Mouse (Mus musculus) thymus, postnatal 10 days (tissue): Measurements from ENCODE around the gene Olfr190.
"Not testable (repeated sequence)": the region's sequence is repeated elsewhere in the genome, so short reads cannot be mapped to it uniquely, and the experiment has no call there.

Experiments
- DNase-seq, 2 experiments: peaks; one replicate each; pipeline ENCODE4 v3.0.0; 2021; ENCODE audit warnings: low spot score in 2 of 2

Gene Olfr190

GRCm38 (mm10) chr16:59077905-59078304, at the start of gene Olfr190:
TSS of gene Olfr190 (minus strand) at chr16:59078005.
- DNase-seq: no peak

GRCm38 (mm10) chr16:59120969-59121368, 43.2 kb upstream of the Olfr190 start, which contains the start of gene Olfr194:
TSS of gene Olfr194 (minus strand) at chr16:59121069.
- DNase-seq: no peak

DNA sequence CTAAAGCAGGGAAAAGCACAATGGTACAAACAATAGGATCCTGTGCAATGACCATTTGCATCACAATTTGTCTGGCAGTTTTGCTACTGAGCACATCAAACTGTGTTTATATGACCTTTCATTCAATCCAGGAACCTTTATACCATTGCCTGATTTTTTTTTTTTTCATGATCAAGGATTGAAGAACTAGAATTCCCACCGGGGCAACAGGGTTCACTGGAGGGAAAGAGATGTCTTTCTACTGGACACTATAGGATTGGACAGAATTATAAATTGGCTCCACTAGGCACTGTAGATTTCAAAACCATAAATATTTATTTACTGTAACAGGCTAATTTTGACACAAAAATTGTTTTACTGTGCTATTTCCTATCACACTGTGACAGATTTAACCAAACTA, 34.0 kb upstream of the Olfr190 start, which contains the start of gene Olfr193:
TSS of gene Olfr193 (minus strand) at position 101 of the 400 bp plus-strand sequence.
- DNase-seq: no peak

- DNase-seq: not testable (repeated sequence)
Measured at GRCm38 (mm10) chr16:59108522-59108921, 30.7 kb upstream of the Olfr190 start.

DNA sequence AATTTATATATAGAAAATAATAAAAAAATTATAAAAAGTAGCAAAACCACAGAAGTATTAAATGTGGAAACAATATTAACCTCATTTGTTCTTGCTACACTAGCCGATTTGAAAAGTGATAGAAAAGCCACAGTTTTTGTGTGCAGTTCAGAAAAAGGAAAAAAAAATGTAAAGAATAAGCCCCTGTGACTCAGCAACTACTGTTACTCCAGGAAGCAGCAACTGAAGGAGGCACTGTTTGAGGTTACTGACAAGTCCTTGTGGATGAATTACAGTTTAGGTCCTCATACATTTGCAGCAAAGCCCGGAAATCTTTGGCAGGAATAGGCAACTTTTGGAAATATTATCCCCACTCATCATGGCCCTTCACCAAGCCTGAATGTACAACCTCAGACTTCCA, 27.5 kb upstream of the Olfr190 start:
- no peak for DNase-seq

DNA sequence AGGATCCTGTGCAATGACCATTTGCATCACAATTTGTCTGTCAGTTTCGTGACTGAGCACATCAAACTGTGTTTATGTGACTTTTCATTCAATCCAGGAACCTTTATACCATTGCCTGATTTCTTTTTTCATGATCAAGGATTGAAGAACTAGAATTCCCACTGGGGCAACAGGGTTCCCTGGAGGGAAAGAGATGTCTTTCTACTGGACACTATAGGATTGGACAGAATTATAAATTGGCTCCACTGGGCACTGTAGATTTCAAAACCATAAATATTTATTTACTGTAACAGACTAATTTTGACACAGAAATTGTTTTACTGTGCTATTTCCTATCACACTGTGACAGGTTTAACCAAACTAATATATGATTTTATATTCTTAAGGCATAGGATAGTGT, 11.9 kb upstream of the Olfr190 start, which contains the start of gene Olfr191:
TSS of gene Olfr191 (minus strand) at position 101 of the 400 bp plus-strand sequence.
- DNase-seq: not testable (repeated sequence)

DNA sequence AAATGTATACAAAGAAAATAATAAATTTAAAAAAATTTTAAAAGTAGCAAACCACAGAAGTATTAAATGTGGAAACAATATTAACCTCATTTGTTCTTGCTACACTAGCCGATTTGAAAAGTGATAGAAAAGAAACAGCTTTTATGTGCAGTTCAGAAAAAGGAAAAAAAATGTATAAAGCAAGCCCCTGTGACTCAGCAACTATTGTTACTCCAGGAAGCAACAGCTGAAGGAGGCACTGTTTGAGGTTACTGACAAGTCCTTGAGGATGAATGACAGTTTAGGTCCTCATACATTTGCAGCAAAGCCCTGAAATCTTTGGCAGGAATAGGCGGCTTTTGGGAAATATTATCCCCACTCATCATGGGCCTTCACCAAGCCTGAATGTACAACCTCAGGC, 3.3 kb upstream of the Olfr190 start:
- DNase-seq: not testable (repeated sequence)

DNA sequence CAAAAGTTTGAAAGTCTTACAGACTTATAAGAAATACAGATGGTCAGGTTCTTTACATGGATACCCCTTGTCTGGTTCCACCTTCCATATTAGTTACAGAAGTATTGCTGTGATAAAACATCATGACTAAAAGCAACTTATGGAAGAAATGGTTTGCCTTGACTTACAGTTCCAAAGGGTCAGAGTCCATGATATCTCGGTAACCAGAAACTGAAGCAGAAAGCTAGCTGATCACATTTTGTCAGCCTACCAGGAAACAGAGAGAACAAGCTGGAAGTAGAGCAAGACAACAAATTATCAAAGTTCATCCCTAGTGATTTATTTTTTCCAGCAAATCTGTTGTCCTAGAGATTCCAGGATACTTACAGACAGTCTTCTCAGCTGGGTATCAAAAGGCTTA, 4.3 kb downstream of the Olfr190 start:
- DNase-seq: no peak

- DNase-seq: no peak
Measured at GRCm38 (mm10) chr16:59071755-59072154, 6.0 kb downstream of the Olfr190 start.

DNA sequence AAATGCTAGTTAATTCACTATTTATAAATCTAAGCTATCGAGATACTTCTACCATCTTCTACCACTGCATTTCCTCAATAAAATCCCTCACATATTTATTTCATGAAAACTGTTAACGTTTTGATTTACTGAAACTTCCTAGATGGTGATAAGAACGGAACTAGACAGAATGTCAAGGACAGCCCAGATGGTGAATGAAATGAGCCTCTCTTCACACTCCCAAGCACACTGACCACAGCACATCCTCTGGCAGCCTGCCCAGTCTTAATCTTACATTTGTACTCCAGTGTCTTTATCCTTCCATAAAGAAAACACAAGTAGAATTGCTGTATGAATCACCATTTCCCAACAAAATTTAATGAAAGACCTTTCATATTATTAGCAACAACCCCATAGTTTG, 15.4 kb downstream of the Olfr190 start:
- DNase-seq: not testable (repeated sequence)

GRCm38 (mm10) chr16:59049286-59049685, 28.5 kb downstream of the Olfr190 start:
- not testable (repeated sequence) for DNase-seq

- no peak for DNase-seq
Measured at GRCm38 (mm10) chr16:59048860-59049259, 28.9 kb downstream of the Olfr190 start.

DNA sequence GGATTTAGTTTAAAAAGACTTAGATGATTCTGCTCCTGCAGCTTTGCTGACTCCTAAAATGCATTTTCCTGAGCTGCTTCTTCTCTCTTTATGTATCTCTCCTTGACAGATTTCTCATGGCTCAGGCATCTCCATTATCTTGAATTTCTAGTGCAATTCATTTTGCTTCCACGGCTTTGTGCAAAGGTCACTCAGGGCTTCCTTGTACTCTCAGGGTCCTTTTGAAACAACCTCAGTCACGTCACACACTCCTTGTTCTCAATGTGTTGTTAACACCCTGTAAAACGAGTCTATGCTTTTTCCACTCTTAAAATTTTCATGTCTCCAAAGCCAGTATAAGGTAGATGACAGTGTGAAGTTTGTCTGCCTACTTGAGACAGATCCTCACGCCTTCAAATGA, 30.2 kb downstream of the Olfr190 start:
- no peak for DNase-seq

DNA sequence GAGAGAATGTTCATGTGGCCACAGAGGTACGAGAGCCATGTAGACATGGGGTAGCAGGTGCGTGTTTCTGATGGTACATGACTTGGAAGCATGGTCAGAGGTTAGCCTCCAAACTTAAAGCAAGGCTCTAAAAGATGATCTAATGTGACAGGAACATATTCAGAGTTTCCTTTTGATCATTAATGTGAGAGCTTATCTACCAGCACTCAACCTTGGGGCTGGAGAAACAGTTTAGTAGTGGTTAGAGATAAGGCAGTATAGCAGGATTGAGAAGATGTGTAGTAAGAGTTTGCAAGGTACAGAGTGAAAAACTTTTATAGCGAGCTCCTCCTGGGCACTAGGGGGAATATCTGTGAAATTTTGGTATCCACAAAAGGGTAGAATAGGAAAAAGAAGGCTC, 32.0 kb downstream of the Olfr190 start:
- no peak for DNase-seq

DNA sequence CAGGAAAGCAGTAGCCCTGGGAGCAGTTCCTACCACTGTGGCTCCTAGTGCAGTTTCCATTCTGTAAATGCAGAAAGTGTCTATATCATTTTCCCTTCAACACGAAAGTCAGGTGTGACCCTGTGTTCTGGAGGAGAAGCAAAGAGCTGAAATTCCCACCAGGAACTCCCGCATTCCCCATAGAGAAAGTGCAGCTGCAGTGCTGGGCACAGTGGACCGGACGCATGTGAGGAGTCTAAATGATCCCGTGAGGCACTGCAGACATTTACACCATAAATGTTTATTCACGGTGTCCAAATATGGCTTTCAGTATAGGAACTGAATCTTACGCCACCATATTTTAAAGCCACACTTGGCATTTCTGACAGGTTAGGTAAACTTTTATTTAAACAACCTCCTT, 38.1 kb downstream of the Olfr190 start, which contains the start of gene Olfr187:
TSS of gene Olfr187 (minus strand) at position 58 of the 400 bp plus-strand sequence.
- no peak for DNase-seq

DNA sequence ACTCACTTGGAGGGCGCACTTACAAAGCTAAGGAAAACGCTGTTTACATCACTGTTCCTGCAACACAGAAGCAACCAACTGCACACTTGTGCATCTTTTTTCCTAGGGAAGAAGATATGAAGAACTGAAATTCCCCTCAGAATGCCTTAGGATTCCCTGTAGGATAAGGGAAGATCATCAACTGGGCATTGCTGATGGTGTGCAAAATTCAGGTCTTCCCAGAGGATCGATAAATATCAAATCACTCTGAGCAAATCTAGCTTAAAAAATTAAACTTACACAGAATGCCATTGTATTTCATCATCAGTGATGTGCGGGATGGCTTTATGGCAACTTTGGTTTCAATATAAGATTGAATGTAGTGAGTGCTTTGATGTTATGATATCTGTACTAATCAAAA, 47.6 kb downstream of the Olfr190 start, which contains the start of gene Olfr186:
TSS of gene Olfr186 (minus strand) at position 101 of the 400 bp plus-strand sequence.
- DNase-seq: no peak
